Mouse (Mus musculus): ENCODE data around the gene Mta1. TPM values are rescaled to one million over a fixed set of nuclear protein-coding genes. Genes with fewer than 3 reads are reported as not detected.

Mta1 gene
- total RNA-seq (2017), result 46.9 and 53.3 TPM in 2 replicates

DNA sequence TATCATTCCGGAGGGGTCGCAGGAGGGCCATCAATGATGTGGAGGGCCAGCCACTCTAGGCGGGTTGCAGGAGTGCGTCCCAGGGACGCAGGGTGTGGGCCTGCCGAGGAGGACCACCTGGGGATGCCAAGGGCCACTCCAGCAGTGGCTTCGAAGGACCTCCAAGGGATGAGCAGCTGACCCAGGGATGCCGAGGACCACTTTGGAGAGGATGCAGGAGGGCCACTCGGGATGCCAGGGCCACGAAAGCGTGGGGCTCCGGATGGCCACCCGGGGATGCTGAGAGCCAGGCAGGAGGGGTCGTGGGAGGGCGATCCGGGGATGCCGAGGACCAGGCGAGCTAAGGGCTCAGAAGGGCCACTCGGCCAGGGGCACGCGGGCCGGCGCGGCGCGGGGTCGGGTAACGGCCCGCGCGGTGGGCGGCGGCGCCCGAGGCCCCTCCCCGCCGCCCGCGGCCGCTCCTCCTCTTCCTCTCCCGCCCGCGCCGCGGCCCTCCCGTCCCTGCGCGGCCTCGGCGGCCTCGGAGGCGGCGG is at the start of gene Mta1:
TSS of gene Mta1 (plus strand) at position 530 of the 533 bp plus-strand sequence.
- ATAC-seq (replicated peaks; ENCODE audit: low read depth, poor library complexity, severe bottlenecking), result peak; percentile 37

DNA sequence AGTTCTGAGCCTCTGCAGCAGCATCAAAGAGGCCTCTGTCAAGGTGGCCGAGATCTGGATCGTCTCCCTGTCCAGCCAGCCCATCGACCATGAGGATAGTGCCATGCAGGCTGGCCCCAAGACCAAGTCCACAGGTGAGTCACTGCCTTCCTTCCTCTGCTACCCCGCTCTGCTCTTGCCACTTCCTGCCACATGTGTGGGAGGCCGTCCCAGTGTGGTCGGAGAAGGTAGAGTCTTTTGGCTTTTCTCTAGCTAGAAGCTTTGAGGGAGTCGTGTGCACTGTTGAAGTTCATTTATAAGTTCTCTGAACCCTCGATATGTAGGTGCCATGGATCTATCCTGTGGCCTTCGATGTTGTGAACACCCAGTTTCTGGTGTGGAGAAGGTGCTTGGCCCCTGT is 48.2 kb upstream of the Mta1 start:
- no peak for ATAC-seq (replicated peaks; ENCODE audit: low read depth, poor library complexity, severe bottlenecking)

DNA sequence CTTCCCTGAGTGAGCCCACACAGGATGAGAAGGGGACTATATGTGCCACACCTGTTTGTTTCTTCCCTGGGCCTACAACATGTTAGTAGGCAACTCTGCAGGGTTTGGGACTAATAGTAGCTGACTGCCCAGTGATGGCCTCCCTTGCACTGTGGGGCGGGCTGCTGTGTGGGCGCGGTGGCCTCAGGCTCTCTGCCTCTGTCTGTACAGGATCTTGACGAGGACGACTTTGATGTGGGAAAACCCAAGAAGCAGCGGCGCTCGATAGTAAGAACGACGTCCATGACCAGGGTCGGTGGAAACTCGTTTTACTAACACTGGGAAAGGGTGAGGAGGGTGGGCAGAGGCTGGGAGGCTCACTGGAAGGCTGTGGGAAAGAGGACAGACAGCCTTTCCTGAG is 47.4 kb upstream of the Mta1 start:
- no peak for ATAC-seq (replicated peaks; ENCODE audit: low read depth, poor library complexity, severe bottlenecking)

DNA sequence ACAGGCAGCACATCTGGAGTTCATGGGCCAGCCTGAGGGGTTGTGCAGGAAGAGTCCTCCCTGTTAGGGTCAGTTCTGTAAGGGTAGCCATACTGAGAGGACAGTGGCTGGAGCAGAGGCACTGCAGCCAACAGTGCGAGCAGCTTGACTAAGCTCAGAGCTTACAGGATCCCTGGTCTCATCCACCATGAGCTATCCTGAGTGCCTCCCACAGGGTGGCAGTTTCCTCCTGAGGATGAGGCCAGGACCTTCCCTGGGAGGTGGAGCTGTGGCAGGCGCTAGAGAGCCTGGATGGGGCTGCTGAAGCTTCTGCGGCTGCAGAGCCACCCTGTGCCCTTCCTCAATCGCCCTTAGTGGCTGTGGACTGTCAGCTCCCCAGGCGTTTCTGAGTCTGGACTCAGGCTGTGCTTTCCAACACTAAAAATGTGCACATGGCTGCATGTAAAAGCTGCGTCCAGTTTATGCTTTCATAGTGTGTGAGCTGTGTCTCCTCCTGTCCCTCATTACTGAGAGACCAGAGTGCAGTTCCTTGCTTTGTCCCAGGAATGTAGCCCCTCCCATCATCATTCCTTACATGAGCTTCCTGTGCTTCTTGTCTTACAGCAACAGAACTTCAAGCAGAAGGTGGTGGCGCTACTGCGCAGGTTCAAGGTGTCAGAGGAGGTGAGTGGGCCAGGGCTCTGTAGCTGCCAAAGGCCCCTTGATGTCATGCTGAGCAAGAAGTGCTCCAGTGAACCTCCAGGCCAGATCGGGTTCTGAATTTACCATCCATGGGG is 46.3 kb upstream of the Mta1 start:
- ATAC-seq (replicated peaks; ENCODE audit: low read depth, poor library complexity, severe bottlenecking), result no peak

DNA sequence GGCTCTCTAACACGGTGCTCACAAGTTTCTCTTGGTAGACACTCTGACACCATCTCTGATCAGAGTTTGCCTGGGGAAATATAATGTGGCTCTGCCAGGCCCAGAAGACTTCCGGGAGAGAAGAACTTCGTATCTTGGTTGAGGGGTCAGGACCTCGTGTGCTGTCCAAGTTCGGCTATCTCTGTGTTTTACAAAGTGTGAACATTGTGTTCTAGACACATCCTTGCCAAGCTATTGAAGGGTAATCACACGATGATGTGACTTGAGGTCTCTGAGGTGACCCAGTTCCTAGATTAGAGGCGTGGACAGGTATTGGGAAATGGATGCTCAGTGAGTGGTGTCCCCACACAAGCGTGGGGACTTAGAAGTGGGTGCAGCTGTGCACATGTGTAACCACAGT is 42.0 kb upstream of the Mta1 start:
- no peak for ATAC-seq (replicated peaks; ENCODE audit: low read depth, poor library complexity, severe bottlenecking)

DNA sequence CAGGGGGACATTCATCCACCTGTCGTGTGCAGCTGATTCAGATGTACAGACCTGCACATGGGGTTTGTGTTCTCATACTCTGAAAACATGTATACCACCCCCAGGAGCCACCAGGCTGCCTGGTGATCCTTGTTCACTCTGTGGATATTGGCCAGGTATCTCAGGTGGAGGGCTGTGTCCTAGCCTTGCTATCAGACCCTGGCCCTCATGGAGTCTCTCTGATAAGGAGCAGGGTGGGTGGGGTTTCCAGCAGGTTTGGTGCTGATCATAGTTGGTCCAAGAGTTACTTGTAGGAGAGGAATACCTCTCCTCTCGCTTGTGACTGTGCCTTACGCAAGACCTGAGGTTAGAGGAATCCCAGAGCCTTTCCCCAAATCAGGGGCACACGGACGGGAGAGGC is 37.9 kb upstream of the Mta1 start:
- ATAC-seq (replicated peaks; ENCODE audit: low read depth, poor library complexity, severe bottlenecking), result no peak

DNA sequence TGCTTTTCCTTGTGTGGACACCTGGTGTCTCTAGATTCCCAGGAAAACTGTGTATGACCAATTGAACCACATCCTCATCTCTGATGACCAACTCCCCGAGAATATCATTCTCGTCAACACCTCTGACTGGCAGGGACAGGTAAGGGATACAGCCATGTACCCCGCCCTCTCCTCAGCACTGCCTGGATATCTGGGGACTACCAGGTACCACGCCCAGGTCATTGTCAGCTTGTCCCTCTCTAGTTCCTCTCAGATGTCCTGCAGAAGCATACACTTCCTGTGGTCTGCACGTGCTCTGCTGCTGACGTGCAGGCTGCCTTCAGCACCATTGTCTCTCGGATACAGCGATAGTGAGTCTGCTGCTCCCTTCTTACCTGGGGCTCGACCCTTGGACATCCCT is 36.5 kb upstream of the Mta1 start:
- no peak for ATAC-seq (replicated peaks; ENCODE audit: low read depth, poor library complexity, severe bottlenecking)

DNA sequence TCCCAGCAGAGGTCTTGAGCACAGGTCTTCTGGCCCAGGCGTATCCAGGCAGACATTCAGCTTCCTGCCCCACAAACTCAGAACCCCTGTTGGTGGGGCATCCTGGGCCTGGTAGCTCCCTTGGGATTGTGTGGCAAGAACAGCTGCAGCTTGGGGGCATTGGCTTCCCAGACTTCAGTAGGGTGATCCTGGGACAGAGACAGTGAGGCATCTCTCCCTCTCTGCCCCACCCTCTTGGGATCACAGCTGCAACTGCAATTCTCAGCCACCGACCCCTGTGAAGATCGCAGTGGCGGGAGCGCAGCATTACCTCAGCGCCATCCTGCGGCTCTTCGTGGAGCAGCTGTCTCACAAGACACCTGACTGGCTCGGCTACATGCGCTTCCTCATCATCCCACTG is 35.9 kb upstream of the Mta1 start:
- no peak for ATAC-seq (replicated peaks; ENCODE audit: low read depth, poor library complexity, severe bottlenecking)

DNA sequence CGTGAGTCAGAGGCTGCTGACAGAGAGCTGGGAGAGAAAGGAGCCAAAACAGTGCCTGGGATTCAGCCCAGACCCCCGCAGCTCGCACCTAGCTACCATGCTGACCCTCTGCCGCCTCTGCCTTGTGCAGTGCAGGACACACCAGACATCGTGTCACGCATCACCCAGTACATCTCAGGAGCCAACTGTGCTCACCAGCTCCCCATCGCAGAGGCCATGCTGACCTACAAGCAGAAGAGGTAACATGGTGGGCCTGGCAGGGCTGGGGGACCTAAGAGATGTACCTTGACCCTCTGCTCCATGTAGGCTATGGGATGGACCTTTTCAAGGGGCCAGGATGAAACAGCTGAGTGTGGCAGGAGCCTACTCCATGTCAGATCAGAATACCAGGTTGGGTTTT is 34.4 kb upstream of the Mta1 start:
- no peak for ATAC-seq (replicated peaks; ENCODE audit: low read depth, poor library complexity, severe bottlenecking)

DNA sequence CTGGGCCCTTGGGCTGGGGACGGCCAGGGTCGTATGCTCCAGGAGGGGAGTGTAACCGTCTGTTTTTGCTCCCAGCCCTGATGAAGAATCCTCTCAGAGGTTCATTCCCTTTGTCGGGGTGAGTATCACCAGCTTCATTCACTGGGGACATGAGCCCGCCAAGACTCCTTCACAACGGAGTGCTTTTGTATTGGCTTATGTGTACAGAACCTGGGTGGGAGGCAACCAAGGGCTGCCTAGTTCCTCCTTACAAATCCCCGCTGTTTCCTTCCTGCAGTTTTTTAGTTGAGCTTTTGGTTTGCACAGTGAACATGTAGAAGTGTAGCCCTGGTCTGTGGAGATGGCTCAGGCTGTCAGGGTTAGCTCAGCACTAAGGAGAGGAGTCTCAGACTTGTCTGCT is 30.1 kb upstream of the Mta1 start:
- ATAC-seq (replicated peaks; ENCODE audit: low read depth, poor library complexity, severe bottlenecking), result peak; percentile 18; the same call in 1 of the 2 replicates

DNA sequence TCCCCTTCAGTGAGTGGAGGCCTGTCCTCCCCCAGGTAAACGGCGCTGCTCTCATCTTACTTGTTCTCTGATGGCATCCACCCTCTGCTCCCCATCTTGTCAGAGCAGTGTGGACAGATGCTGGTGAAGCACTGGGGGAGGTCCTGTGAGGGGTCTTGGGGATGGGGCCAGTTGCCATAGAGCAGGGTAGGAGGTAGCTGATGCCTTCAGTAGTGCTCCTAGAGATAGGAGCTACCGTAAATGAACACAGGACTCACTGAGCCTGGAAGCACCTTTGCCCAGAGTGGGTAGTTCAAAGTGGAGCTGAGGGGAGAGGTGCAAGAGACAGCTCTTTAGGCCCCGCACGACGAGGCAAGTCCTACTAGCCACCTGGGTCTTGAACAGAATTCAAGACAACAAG is 28.7 kb upstream of the Mta1 start:
- ATAC-seq (replicated peaks; ENCODE audit: low read depth, poor library complexity, severe bottlenecking), result no peak

DNA sequence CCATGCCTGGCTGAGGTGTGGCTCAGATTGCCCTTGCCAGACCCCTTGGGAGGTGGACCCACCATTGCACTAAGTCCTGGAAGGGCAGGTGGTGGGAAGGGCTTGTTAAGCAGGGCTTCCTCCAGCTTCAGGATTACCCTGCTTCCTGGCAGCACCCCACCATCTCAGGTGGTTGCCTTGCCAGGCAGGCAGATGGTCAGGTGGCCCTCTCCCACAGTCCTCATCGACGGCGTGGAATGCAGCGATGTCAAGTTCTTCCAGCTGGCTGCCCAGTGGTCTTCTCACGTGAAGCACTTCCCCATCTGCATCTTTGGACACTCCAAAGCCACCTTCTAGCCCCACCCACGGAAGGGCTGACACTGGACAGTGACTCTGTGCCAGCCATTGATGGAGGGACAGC is 26.8 kb upstream of the Mta1 start:
- no peak for ATAC-seq (replicated peaks; ENCODE audit: low read depth, poor library complexity, severe bottlenecking)

DNA sequence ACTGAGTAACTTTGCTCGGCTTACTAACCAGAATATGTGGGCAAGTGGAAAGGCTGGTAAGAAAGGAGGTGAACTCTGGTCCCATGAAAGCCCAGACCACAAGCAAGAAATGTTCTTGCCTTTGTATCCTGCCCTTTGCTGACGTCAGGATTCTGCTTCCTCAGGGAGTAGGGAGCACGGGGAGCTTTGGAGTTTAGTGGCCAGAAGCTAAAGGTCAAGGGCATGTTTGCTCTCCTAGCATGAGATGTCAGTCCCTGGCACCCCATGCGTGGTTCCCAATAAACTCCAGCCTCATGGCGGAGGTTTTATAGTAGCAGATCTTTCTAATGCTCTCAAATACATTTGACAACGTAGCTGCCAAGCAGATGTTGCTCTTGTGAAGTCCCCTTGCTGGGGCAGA is 26.3 kb upstream of the Mta1 start:
- no peak for ATAC-seq (replicated peaks; ENCODE audit: low read depth, poor library complexity, severe bottlenecking)

DNA sequence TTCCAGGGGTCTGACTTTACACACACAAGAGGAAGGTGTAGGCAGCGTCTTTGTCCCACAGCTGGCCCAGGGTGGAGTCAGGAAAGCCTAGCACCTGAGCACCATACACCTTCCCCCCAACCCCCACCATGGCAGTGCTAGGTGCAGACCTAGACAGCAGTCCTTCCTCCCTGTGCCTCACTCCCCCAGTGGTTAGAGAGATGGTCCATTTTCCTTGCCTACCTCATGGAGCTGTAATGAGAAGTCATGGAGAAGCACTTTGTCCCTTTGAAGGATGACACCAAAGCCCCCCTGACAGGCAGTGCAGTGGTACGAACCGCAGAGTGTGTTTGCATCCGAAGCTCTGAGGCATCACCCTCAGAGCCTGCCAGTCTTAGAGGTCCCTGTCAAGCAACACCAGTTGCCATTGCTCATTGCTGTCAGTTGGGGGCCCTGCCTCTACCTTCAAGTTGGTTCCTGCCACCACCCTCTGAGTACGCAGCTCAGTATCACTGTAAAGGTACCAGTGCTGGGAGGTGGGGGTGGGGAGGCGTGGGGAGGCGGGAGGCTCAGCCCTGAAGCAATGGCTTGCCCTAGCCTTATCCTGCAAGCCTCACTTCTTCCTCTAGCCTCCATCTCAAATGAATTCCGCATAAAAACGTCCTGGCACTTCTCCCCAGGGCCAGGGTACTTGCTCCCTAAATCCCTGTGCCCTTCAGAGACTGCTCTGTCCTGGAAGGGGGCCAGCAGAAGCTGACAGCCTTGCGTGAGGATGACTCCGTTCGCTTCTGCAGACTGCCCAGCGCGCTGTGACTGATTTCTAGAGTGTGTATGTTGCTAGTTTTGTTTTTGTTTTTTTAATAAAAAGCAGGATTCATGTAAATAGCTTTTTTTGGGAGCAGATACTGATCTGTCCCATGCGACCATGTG is 24.4 kb upstream of the Mta1 start:
- peak; percentile 19; the same call in 1 of the 2 replicates for ATAC-seq (replicated peaks; ENCODE audit: low read depth, poor library complexity, severe bottlenecking)

DNA sequence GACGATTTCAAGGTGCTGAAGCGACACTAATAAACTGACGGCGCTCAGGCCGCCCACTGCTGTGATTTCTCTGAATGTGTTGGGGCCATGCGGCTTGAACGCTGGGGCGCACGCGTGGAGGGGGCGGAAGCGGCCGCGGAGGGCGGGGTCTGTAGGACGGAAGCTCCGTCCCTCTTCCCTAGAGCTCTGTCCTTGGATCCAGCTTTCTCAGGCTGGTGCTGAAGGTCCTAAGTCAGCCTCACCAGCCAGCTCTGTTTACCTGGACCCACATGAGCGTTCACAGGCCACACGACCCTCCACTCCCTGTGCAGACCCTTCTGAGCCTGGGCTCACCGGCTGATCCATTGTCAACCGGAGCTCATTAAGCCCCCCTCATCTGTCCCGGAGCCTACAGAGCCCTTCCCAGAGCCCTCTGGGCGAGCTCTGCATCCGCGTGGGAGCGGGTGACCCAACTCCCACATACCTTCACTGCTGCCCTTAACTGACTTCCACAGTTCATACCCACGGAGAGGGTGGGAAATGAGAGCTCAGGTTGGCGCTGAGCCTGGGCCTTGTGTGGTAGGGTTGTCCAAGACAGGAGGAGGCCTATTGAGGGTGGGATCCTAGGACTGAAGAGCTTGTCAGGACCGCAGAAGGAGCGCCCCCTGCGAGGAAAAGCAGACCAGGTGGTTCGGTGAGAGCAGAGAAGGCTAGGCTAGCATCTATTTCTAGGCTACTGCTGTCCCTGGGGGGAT is 23.6 kb upstream of the Mta1 start, which contains the start of gene Tex22:
TSS of gene Tex22 (plus strand) at position 174 of the 734 bp plus-strand sequence.
- ATAC-seq (replicated peaks; ENCODE audit: low read depth, poor library complexity, severe bottlenecking), result peak; percentile 79

DNA sequence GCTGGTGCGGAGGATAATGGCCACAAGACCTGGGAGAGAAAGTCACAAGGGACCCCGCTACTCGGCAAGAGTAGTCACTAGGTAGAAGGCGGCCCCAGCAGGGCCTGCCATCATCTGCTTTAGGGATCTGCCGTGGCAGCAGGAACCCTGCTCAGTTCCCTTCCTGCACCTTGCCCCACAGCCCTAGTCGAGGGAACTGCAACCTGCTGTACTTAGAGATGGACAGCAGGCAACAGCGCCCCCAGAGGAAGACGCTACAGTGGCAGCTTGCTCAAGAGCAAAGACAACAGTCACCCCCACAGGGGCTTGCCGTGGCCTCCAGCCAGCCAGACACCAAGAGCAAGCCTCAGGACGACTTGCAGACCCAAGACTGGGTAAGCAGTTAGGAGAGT is 23.0 kb upstream of the Mta1 start:
- ATAC-seq (replicated peaks; ENCODE audit: low read depth, poor library complexity, severe bottlenecking), result peak; percentile 93

DNA sequence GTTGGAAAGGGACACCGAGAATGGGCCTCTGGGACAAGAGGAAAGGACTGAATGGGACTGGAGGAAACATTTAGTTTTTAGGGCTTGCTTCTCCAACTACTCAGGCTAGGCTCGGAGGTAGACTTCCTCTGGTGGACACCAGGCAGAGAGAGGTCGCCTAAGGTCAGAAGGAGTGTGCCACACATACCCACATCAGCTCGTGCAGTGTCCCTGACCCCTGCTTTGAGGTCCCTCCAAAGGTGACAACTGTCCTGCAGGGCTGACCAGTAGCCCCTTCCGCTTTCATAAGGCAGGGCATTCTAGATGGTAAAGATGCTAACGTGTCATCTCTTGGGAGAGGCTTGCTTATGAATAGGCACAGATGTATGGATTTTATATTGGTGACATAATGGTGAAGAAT is 22.6 kb upstream of the Mta1 start:
- ATAC-seq (replicated peaks; ENCODE audit: low read depth, poor library complexity, severe bottlenecking), result no peak

DNA sequence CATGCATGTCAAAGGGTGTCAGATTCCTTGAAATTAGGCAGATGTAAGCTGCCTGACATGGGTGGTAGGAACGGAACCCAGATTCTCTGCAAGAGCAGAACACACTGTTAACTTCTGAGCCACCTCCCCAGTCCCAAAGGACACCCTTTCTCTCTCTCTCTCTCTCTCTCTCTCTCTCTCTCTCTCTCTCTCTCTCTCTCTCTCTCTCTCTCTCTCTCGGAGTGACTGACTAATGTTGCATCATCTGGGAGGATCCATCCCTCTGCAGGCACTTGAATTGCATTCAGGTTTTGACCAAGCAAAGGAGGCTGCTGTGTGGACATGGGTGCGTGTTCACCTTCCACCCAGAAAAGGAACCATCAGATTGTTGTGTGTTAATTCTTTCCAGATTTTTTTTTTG is 10.8 kb upstream of the Mta1 start:
- no peak for ATAC-seq (replicated peaks; ENCODE audit: low read depth, poor library complexity, severe bottlenecking)

DNA sequence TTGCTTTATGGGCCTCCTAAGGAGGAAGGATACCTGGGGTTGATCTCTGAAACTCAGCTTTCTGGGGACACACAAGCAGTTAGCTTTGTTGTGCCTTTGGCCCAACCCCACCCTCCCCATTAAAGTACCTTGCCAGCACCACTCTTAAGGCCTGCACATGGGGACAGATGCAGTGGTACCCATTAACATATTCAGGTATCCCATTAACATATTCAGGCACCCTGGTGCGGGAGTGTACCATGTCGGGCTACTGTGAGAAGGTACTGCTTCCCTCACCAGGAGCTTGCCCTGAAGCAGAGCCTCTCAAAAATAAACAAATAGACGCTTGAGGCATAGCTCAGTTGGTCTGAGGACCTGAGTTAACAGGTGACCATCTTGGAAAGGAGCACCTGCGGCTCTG is 10.1 kb upstream of the Mta1 start:
- no peak for ATAC-seq (replicated peaks; ENCODE audit: low read depth, poor library complexity, severe bottlenecking)

DNA sequence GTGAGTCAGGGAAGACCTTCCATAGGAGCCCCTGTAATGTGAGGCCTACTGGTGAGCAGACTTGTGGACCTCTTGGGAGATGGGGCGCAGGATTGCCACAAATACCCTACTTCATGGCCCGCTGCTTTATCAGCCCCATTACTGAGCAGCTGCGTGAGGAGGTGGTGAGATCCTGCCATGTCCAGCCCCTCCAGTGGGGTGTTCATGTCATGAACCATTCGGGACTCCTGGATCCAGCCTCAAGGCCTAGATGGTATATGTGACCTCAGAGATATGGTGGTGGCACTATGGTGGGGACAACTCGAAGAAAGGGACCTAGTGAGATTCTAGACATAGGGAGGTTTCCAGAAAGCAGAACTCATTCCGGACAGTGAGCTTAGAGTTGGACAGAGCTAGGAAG is 9.0 kb upstream of the Mta1 start:
- no peak for ATAC-seq (replicated peaks; ENCODE audit: low read depth, poor library complexity, severe bottlenecking)

All from common myeloid progenitor, adult 5-6 weeks (primary cell).